Mouse (Mus musculus) lung, postnatal 0 days (tissue): ENCODE results near the gene Nme7.

ENCODE experiments used
- CTCF ChIP-seq: IDR thresholded peaks from 2 replicates; pipeline ENCODE4 v1.5.1; 2016; ENCODE audit warnings: antibody characterized with exemption, mild to moderate bottlenecking
- EP300 ChIP-seq: IDR thresholded peaks from 2 replicates; pipeline ENCODE4 v1.6.1; 2016; ENCODE audit warnings: antibody characterized with exemption, mild to moderate bottlenecking, control low read depth

DNA sequence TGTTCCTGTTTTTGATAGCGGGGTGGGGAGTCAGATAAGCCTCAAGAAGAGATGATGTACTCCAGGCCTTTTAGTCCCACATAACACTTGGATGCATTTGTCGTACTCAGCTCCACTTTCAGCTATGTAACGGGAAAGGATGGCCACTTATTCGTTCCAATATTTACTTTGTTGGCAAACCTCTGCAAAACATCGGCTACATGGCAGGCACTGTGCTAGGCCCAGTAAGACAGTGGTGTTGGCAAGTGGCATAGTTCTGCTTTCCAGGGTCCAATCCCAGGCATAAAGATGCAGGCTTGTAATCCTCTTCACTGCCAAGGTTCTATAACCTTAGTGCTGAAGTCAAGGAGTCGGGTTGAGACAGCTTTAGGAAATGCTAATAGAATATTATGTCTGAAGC lies 170.4 kb downstream of the Nme7 start:
- TF ChIP-seq CTCF, result no peak
- no peak for TF ChIP-seq EP300
